Mouse (Mus musculus) forebrain, embryonic 15.5 days (tissue): Measurements from ENCODE around the gene Olfr642. TPM values are rescaled to one million over a fixed set of nuclear protein-coding genes. Genes with fewer than 3 reads are reported as not detected.

Experiments used
- ATAC-seq: fragments of 200-750 bp; cut with Nextera tagmentation; replicated peaks from 2 replicates; pipeline ENCODE4 v1.8.0; 2017; ENCODE audit warnings: mild to moderate bottlenecking, moderate TSS enrichment, moderate library complexity
- H3K27ac ChIP-seq: fragments of 300-500 bp; sonication (generic); replicated peaks from 2 replicates; pipeline ENCODE4 v1.5.1; 2015; ENCODE audit warnings: mild to moderate bottlenecking, inconsistent platforms
- H3K27me3 ChIP-seq: fragments of 300-500 bp; sonication (generic); 2 replicates; pipeline ENCODE4 v1.6.1; 2015; ENCODE audit warnings: inconsistent platforms
- H3K36me3 ChIP-seq: fragments of 300-500 bp; sonication (generic); 2 replicates; pipeline ENCODE4 v1.6.1; 2015; ENCODE audit warnings: mild to moderate bottlenecking, inconsistent platforms
- H3K4me1 ChIP-seq: fragments of 300-500 bp; sonication (generic); 2 replicates; pipeline ENCODE4 v1.6.1; 2015; ENCODE audit warnings: inconsistent platforms
- H3K4me2 ChIP-seq: fragments of 300-500 bp; sonication (generic); replicated peaks from 2 replicates; pipeline ENCODE4 v1.6.1; 2015; ENCODE audit warnings: mild to moderate bottlenecking, inconsistent platforms
- H3K4me3 ChIP-seq: fragments of 300-500 bp; sonication (generic); 2 replicates; pipeline ENCODE4 v1.5.1; 2015; ENCODE audit warnings: mild to moderate bottlenecking, inconsistent platforms
- H3K9ac ChIP-seq: fragments of 300-500 bp; sonication (generic); replicated peaks from 2 replicates; pipeline ENCODE4 v1.6.1; 2015; ENCODE audit warnings: mild to moderate bottlenecking, inconsistent platforms
- H3K9me3 ChIP-seq: fragments of 300-500 bp; sonication (generic); 2 replicates; pipeline ENCODE4 v1.6.1; 2016; ENCODE audit warnings: inconsistent platforms
- polyA plus RNA-seq: library from polyadenylated mRNA; unstranded; fragments of >200 nt; fragmentation: Nextera tagmentation; extraction: Ambion mirVana; gene quantifications from 2 replicates; pipeline ENCODE4 v1.2.1, GENCODE M21; 2015

Olfr642 gene
- polyA plus RNA-seq, 1 experiment from 2014 or later = not detected

DNA sequence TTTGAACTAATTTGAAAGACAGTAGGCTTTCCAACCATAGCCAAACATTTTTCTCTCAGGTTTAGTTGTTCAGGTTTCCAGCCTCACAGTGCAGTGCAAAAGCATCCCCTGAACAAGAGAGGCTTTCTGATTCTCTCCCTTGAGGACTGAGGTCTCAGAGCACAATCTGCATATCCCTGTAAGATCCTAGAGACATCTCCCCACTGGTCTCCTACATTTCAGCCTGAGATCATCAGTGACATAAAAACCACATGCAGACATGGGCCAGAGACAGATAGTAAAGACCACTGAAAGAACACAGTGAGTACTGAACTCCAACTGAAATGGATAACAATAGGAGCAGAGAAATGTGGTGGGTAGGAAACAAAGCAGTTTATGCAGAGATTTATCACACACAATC is 54.0 kb downstream of the Olfr642 start, which contains the start of gene Olfr638:
Gene Olfr638, plus strand, starts transcription at position 301 of the 400 bp plus-strand sequence.
- H3K9ac ChIP-seq = no peak within 1 kb of the TSS
- no peak within 1 kb of the TSS for H3K27ac ChIP-seq
- H3K4me2 ChIP-seq = no peak within 1 kb of the TSS

More for the DNA sequence above, 54.0 kb downstream of the Olfr642 start, which contains the start of gene Olfr638:
- Histone ChIP-seq H3K9me3 (no peaks in the 10 kb centered on the region), H3K27me3 (no peaks in the 10 kb centered on the region), H3K4me1 (no peaks in the 10 kb centered on the region), H3K4me3 (no peak within 1 kb of the TSS), H3K36me3 (no peaks in the 10 kb centered on the region)
- no peak for ATAC-seq

Other genes with a start within 250 kb of the Olfr642 start
- 1,298 and 1,407 TPM in 2 replicates for gene Hbb-bt, start 238.7 kb downstream of the Olfr642 start, polyA plus RNA-seq
- gene Hbb-bs, start 224.6 kb downstream of the Olfr642 start, polyA plus RNA-seq = 3,597 and 4,102 TPM in 2 replicates
- not detected in 2 replicates for gene Hbb-bh2, start 212.1 kb downstream of the Olfr642 start, polyA plus RNA-seq
- gene Hbb-bh1, start 209.5 kb downstream of the Olfr642 start, polyA plus RNA-seq = 1.1 and 2.1 TPM in 2 replicates
- gene Hbb-y, start 199.4 kb downstream of the Olfr642 start, polyA plus RNA-seq = 114 and 201 TPM in 2 replicates
- gene Olfr66, start 166.4 kb downstream of the Olfr642 start, polyA plus RNA-seq = not detected in 2 replicates
- not detected in 2 replicates for gene Olfr64, start 158.2 kb downstream of the Olfr642 start, polyA plus RNA-seq
- gene Olfr65, start 149.2 kb downstream of the Olfr642 start, polyA plus RNA-seq = not detected in 2 replicates
- not detected in 2 replicates for gene Olfr631, start 123.8 kb downstream of the Olfr642 start, polyA plus RNA-seq
- gene Olfr632, start 118.3 kb downstream of the Olfr642 start, polyA plus RNA-seq = not detected in 2 replicates
- gene Olfr633, start 108.2 kb downstream of the Olfr642 start, polyA plus RNA-seq = not detected in 2 replicates
- not detected in 2 replicates for gene Olfr635, start 81.5 kb downstream of the Olfr642 start, polyA plus RNA-seq
- gene Olfr638, start 53.9 kb downstream of the Olfr642 start, polyA plus RNA-seq = not detected in 2 replicates
- gene Olfr639, start 35.4 kb downstream of the Olfr642 start, polyA plus RNA-seq = not detected in 2 replicates
- not detected in 2 replicates for gene Olfr640, start 27.1 kb downstream of the Olfr642 start, polyA plus RNA-seq
- not detected in 2 replicates for gene Olfr641, start 17.2 kb downstream of the Olfr642 start, polyA plus RNA-seq
- gene 4930516K23Rik, start 8.8 kb upstream of the Olfr642 start, polyA plus RNA-seq = not detected in 2 replicates
- gene Olfr644, start 19.2 kb upstream of the Olfr642 start, polyA plus RNA-seq = not detected in 2 replicates
- gene Olfr645, start 32.8 kb upstream of the Olfr642 start, polyA plus RNA-seq = not detected in 2 replicates
- not detected in 2 replicates for gene Olfr646, start 52.2 kb upstream of the Olfr642 start, polyA plus RNA-seq
- not detected in 2 replicates for gene Ubqln5, start 77.2 kb upstream of the Olfr642 start, polyA plus RNA-seq
- gene Olfr643, start 84.7 kb upstream of the Olfr642 start, polyA plus RNA-seq = not detected in 2 replicates
- not detected in 2 replicates for gene Ubqln3, start 90.6 kb upstream of the Olfr642 start, polyA plus RNA-seq
- not detected in 2 replicates for gene Ubqlnl, start 97.9 kb upstream of the Olfr642 start, polyA plus RNA-seq
- not detected in 2 replicates for gene Olfm5, start 112.2 kb upstream of the Olfr642 start, polyA plus RNA-seq
- 0.33 and 0.47 TPM in 2 replicates for gene Olfr648, start 130.7 kb upstream of the Olfr642 start, polyA plus RNA-seq
- not detected in 2 replicates for gene Olfr649, start 143.3 kb upstream of the Olfr642 start, polyA plus RNA-seq
- gene Trim6, start 166.1 kb upstream of the Olfr642 start, polyA plus RNA-seq = 0.24 and 0.34 TPM in 2 replicates
- gene Trim34a, start 191.8 kb upstream of the Olfr642 start, polyA plus RNA-seq = 0.46 and 0.62 TPM in 2 replicates
- 0.09 and 0.13 TPM in 2 replicates for gene Trim5, start 235.4 kb upstream of the Olfr642 start, polyA plus RNA-seq